Mouse (Mus musculus): ENCODE measurements around the gene Nr1d1. TPM values are rescaled to one million over a fixed set of nuclear protein-coding genes. Genes with fewer than 3 reads are reported as not detected.

Nr1d1 gene
- polyA plus RNA-seq (2017; shearing (Covaris generic)) = 9.3 TPM

GRCm38 (mm10) chr11:98774582-98775347 is at the start of gene Nr1d1:
Gene Nr1d1, minus strand, starts transcription at chr11:98775333.

DNA sequence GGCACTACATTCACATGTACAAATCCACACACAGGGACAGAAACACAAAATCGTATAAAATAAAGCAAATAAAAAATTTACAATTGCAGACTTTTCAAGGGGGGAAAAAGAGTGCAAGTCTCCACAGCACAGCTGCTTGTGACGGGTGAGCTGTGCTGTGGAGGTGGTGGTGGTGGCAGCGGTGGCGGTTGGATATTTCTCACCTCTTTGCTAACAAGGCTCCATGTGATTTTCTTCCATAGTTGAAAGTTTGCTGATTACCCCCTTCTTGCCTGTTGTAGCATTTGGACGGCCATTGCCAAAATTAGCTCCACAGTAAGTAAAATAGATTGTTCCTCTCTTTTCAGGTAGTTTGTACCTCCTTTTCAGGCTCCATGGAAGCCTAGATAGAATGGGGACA is 29.5 kb upstream of the Nr1d1 start, which contains the start of gene Casc3:
TSS of gene Casc3 (plus strand) at position 301 of the 400 bp plus-strand sequence.

DNA sequence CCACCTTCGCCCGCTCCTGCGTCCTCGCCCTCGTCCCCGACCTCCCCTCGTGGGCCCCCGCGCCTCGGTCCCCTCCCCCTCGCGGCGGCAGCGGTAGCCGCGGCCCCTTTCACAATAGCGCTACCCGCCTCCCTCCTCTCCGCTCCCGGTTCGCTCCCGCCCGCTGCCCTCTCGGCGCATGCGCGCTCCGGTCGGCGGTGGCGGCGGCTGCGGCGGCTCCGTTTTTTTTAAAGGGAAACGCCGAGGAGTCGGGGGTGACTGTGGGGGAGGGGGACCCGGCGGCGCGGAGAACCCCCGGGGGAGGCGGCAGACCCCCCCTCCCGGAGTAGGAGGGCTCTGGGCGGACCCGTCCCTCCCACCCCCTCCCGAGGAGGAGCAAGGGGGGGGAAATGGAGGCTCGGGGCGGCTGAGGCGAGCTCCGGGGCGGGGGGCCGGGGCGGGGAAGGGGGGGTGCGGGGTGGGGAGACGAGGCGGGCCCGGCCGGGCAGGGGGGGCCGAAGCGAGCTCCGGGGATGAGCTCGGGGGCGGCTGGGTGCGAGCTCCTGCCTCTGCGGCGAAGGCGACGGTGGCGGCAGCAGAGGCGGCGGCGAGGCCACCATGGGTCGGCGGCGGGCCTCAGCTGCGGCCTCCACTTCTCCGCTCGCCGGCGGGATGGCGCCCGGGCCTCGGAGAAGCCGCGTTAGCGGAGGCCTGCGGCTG is 20.0 kb upstream of the Nr1d1 start, which contains the start of gene Msl1:
TSS of gene Msl1 (plus strand) at position 502 of the 699 bp plus-strand sequence.

DNA sequence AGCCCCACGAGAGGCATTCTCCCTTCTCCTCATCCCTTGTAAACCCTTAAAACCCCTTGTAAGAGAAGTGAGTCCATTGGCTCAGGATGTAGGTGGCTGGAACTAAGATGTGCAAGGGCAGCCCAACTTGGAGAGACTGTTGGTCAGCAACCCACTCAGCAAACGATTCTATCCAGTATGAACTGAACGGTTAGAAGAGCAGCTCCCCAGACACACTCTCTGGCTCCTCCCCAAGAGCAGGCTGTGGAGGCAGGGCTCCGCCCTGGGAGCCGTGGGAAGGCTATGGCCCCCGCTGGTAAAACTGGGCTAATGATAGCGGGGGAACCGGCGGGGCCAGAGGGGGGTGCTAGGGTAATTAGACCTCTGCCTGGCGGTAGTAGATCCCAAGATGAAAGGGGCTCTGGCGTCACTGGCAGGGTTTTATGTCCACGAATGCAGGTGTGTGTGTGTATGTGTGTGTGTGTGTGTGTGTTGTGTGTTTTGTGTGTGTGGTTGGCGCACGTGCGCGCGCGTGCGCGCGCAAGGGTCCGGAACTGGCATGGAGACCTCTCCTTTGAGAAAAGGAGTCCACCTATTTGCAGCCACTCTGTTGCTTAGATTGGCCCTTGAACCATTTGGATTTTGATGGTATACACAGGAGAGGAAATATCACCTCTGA is 34.6 kb downstream of the Nr1d1 start, which contains the start of gene Thra:
TSS of gene Thra (plus strand) at position 246 of the 658 bp plus-strand sequence.

GRCm38 (mm10) chr11:98729119-98729588 is 46.0 kb downstream of the Nr1d1 start, which contains the start of gene Med24:
Gene Med24, minus strand, starts transcription at chr11:98729435.

Other genes starting within 250 kb of the Nr1d1 start
- 123 TPM for gene Ikzf3, start 229.3 kb downstream of the Nr1d1 start, polyA plus RNA-seq (2017; shearing (Covaris generic))
- 3.6 TPM for gene Zpbp2, start 224.2 kb downstream of the Nr1d1 start, polyA plus RNA-seq (2017; shearing (Covaris generic))
- gene Ormdl3, start 188.0 kb downstream of the Nr1d1 start, polyA plus RNA-seq (2017; shearing (Covaris generic)) = 53.4 TPM
- not detected for gene Lrrc3c, start 177.0 kb downstream of the Nr1d1 start, polyA plus RNA-seq (2017; shearing (Covaris generic))
- gene Gm12355, start 149.7 kb downstream of the Nr1d1 start, polyA plus RNA-seq (2017; shearing (Covaris generic)) = 1.9 TPM
- not detected for gene Gsdma3, start 149.0 kb downstream of the Nr1d1 start, polyA plus RNA-seq (2017; shearing (Covaris generic))
- gene Gsdma2, start 128.6 kb downstream of the Nr1d1 start, polyA plus RNA-seq (2017; shearing (Covaris generic)) = not detected
- gene Gsdma, start 111.0 kb downstream of the Nr1d1 start, polyA plus RNA-seq (2017; shearing (Covaris generic)) = not detected
- 94.6 TPM for gene Psmd3, start 92.8 kb downstream of the Nr1d1 start, polyA plus RNA-seq (2017; shearing (Covaris generic))
- gene Csf3, start 74.1 kb downstream of the Nr1d1 start, polyA plus RNA-seq (2017; shearing (Covaris generic)) = not detected
- 41.9 TPM for gene Med24, start 45.9 kb downstream of the Nr1d1 start, polyA plus RNA-seq (2017; shearing (Covaris generic))
- gene Thra, start 34.7 kb downstream of the Nr1d1 start, polyA plus RNA-seq (2017; shearing (Covaris generic)) = 5.7 TPM
- gene Msl1, start 20.2 kb upstream of the Nr1d1 start, polyA plus RNA-seq (2017; shearing (Covaris generic)) = 21.3 TPM
- gene Casc3, start 29.6 kb upstream of the Nr1d1 start, polyA plus RNA-seq (2017; shearing (Covaris generic)) = 84.8 TPM
- gene Rapgefl1, start 61.5 kb upstream of the Nr1d1 start, polyA plus RNA-seq (2017; shearing (Covaris generic)) = 0.26 TPM
- gene Wipf2, start 88.3 kb upstream of the Nr1d1 start, polyA plus RNA-seq (2017; shearing (Covaris generic)) = 5.6 TPM
- gene Cdc6, start 132.5 kb upstream of the Nr1d1 start, polyA plus RNA-seq (2017; shearing (Covaris generic)) = 0.52 TPM
- gene Rara, start 152.5 kb upstream of the Nr1d1 start, polyA plus RNA-seq (2017; shearing (Covaris generic)) = 44.3 TPM
- not detected for gene Gjd3, start 207.7 kb upstream of the Nr1d1 start, polyA plus RNA-seq (2017; shearing (Covaris generic))
- 4.4 TPM for gene Top2a, start 248.9 kb upstream of the Nr1d1 start, polyA plus RNA-seq (2017; shearing (Covaris generic))

Measured in effector memory CD4-positive, alpha-beta T cell, adult 5 months (primary cell).